Mouse (Mus musculus): ENCODE results near the gene Il23a.
"Not testable (repeated sequence)": the region's sequence is repeated elsewhere in the genome, so short reads cannot be mapped to it uniquely, and the experiment has no call there.

The Il23a gene

DNA sequence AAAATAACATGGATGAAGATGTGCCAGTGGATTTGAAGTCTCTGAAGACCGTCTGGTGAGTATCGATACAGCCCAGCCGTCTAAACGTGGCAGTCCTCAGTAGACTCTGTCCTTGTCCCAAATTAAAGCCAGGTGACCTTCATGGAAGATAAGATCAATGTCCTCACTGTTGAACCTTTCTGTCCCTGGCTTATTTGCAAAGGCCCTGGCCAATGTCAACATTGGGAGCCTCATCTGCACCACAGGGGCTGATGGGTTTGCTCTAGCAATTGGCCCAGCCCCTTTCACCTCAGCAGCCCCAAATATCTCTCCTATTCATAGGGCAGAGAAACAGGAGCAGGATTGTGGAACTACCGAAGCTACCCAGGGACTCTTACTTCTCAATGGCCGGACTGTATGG is 30.2 kb downstream of the Il23a start, which contains the start of gene Apof:
Apof (plus strand) TSS at position 301 of the 400 bp plus-strand sequence.
- no peak for DNase-seq (ENCODE audit: low read depth, low spot score)

DNA sequence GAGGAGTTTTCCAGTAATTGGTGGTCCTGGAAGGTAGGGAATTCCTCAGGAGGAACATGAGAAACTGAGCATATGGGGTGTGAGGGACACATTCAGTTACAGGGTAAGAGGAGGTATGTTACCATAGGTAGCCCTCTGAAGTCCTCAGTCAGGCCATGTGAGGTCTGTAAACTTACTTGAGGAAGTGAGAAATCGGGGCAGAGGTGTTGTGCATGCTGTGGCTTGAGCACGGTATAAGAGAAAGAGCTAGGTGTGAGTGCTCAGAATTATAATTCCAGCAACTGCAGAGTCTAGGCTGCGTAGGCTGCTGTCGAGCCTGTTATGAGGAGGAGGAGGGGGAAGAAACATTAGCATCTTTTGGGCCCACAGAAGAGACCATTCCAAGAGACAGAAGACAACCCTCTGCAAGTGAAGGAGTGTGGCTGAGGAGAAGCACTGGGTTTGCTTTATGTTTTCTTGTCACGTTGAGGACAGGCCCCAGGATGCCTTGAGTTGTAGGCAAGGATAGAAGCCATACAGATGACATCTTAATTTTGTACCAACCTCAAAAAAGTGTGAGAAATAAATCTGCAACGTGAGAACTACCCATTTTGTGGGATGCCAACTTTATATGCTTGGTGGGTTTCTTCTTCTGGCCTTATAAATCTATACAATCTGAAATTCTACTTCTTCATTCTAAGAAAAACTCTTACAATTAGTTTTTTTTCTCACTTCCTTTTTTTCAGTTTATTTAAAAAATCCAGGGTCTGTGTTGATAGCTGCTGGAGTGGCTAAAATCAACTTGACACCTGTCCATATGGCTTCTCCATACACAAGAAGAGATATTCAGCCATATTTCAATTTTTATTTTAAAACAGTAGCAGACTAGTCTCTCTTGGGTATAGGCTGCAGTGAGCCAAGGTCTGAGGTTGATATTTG is 34.9 kb downstream of the Il23a start:
- DNase-seq (ENCODE audit: low read depth, low spot score) = no peak

DNA sequence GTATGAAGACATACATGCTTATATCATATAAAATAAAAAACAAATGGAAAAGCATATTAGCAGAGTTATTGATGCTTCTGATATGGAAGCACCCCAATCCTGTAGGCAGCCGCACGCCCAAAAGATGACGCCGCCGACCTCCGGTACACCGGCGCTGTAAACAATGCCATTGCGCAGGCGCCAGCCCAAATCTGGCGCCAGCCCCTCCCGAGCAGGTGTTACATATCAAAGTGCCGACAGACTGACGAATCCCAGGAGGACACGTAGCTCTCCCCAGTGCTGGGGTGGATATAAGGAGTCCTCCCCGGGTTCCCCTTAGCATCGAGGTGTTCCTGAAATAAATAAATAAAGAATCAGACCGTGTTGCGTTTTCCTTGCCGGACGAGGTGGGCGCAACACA is 36.3 kb downstream of the Il23a start:
- no peak for DNase-seq (ENCODE audit: low read depth, low spot score)

DNA sequence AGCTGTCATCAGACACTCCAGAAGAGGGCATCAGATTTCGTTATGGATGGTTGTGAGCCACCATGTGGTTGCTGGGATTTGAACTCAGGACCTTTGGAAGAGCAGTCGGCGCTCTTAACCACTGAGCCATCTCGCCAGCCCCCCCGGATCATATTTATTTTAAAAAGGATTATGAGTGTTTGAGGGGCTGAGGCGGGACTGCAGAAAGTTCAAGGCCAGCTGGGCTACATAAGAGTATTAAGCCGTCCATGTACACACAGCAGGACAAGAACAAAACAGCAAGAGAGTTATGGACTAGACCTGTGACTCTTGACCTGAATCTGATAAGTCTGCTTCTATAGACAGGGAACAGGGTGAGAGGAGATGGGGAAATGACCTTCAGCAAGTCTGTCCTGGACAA is 38.2 kb downstream of the Il23a start:
- not testable (repeated sequence) for DNase-seq (ENCODE audit: low read depth, low spot score)

DNA sequence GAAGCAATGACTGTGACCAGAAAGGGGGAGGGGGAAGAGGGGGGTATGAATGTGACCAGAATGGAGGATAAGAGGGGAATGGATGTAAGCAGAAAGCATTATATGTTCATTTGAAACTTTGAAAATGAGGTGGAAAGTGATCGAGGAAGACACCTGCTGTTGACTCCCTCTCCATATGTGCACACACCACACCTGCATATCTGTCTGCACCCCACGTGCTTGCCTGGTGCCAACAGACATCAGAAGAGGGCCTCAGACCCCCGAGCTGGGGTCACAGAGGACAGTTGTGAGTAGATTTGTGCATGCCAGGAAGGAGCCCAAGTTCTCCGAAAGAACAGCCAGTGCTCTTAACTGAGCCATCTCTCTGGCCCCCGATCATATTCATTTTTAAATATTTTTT is 38.6 kb downstream of the Il23a start:
- DNase-seq (ENCODE audit: low read depth, low spot score) = no peak

DNA sequence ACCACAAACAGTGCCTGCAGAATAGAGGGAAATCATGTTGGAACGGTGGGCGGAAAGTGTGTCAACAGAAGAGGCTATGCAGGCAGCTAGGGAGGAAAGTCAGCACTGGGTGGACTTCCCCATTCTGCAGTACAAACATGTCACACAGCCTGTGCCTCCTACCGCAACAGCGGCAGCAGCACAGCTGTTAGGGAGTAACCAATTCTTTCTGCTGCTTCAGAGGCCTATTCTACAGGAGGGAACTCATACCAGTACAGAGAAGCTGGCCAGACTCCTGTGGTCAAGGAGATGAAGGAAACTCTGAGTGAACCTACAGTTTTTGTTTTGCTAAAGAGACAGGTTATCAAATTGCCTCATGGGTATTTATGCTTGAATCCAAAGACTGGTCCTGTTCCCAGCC is 39.6 kb downstream of the Il23a start:
- no peak for DNase-seq (ENCODE audit: low read depth, low spot score)

DNA sequence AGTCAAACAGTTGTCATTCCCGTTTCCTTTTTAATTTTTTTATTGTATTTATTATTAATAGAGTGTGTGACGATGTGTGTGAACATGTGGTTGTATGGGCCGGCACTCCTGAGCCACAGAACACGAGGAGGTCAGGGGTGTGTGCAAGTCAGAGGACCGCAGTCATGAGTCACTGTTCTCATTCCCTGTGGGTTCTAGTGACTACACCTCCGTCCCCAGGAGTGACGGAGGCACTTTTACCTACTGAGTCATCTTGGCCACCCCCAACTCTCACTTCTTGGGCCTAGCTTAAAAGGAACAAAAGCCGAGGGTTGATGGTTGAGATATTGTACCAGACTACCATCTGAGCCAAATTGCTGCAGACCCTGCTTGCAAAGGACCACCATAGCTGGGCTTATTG is 42.2 kb downstream of the Il23a start:
- DNase-seq (ENCODE audit: low read depth, low spot score) = no peak

DNA sequence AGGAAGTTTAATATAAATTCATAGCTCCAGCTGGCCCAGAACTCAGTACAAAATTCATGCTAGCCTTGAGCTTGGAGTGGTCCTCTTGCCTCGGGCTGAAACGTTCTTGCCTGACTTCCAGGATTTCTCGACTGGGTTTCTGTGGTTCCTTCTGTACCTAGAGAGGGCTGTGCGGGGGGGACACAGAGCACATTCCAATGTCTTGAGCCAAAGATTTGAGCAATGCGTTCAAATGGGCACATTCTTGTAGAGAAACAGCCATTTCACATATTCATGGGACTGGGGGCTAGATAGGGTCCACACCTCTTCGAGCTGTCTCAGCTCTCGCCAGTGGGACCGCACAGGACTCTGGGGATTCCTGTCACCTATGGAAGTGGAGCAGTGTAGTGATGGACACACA is 42.6 kb downstream of the Il23a start:
- DNase-seq (ENCODE audit: low read depth, low spot score) = no peak

DNA sequence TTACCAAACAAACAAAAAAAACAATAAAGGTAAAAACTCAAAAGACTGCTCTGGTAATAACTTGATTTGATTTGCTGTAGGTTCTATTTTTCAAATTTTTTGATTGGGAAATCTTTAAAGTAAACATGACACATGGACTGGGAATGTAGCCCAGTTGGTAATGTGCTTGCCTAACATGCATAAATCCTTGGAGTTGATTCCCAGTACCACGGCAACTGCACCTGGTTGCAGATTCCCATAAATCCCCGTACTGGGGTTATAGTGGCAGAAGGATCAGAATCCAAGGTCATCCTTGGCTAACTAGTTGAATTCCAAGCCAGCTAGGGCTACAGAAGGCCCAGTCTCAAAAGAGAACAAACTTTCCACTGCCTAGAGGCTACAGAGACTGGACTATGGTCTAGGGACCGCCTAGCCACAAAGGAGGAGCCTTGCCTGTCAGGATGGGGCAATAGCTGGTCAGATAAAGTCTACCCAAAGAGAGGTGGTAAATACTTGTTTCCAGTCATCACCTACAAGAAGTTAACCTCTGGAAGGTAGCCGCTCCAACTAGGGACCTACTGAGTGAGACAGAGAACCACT is 44.8 kb downstream of the Il23a start, which contains the start of gene Apon:
Apon (plus strand) TSS at position 420 of the 579 bp plus-strand sequence.
- DNase-seq (ENCODE audit: low read depth, low spot score) = no peak

DNA sequence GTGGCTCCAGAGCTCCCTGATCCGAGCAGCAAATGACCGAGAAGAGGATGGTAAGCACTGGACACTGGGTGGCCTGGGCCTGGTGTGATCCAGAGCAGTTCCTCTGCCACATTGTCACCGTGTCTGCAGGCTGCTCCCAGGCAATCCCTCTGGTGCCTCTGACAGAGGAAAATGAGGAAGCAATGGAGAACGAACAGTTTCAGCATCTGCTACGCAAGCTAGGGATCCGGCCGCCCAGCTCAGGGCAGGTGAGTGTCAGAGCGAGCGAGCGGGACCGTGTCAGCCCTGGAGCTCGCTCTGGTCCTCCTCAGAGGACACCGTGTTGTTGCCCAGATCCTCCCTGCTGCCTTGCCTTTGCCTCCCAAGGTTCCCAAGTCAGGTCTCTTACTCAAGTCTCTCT is 48.0 kb downstream of the Il23a start:
- no peak for DNase-seq (ENCODE audit: low read depth, low spot score)

DNA sequence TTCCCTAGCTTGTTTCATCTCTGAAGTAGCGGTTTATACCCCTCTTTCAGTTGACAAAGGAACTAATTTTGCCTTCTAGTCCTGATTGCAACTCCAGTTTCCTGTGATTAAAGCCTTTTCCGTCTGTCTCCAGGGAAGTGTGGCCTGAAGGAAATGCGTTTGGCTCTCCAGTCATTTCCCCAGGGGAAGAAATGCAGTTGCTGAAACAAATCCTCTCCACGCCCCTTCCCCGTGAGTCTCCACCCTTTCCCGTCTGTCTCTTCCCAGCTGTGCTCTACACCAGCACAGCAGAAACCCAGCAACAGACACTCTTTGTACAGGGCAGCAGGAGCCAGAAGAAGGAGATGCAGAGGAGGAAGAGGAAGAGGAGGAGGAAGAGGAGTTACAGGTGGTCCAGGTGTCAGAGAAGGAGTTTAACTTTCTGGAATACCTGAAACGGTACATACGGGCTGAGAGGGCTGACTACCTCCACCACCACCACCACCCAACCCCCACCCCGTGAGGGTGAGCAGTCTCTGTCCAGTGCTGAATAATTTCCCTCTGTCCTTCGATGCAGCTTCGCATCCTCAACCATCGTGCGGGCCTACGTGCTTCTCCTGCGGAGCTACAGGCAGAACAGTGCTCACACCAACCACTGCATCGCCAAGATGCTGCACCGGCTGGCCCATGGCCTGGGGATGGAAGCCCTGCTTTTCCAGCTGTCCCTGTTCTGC is 51.4 kb downstream of the Il23a start:
- no peak for DNase-seq (ENCODE audit: low read depth, low spot score)
